ENCODE assay signal across 9 mouse cellular contexts in genomic region chr5:129942073-129942939, GRCm38 (mm10). TPM values are rescaled to one million over a fixed set of nuclear protein-coding genes. Genes with fewer than 3 reads are reported as not detected.
DNase-seq lines count a peak whose midpoint lies in the region; ATAC-seq and TF ChIP-seq lines count a peak whose summit lies in the region.
"Not testable (repeated sequence)": the region's sequence is repeated elsewhere in the genome, so short reads cannot be mapped to it uniquely, and the experiment has no call there.
"Had no signal": no experiment of that assay in that cellular context is flagged by ENCODE, and none has a peak within 500 bp of the region (broad histone marks: within the 10 kb centered on the region; RNA-seq: fewer than 3 reads in every experiment).

No protein-coding gene starts in this region.

- TF ChIP-seq CTCF in heart, adult 2 months (IDR thresholded peaks at IDR 0.05): 0 out of 2 replicates have a peak, but pooled peaks have one; percentile 2
- TF ChIP-seq CTCF in small intestine, adult 2 months (IDR thresholded peaks at IDR 0.05; ENCODE audit: extremely low read depth, insufficient read length, insufficient replicate concordance, low read depth, low read length): not testable (repeated sequence)

- TF ChIP-seq EP300 in heart, adult 2 months (IDR thresholded peaks at IDR 0.05; ENCODE audit: insufficient read depth, low read depth, low read length): not testable (repeated sequence)

- under 1% methylated on average over 46 of the region's 82 CpGs for WGBS in embryonic facial prominence, embryonic 13.5 days
- 1% methylated on average over 48 of the region's 82 CpGs for WGBS in heart, adult 2 months
- under 1% methylated on average over 53 of the region's 82 CpGs for WGBS in limb, embryonic 11.5 days
- WGBS in midbrain, embryonic 11.5 days: 1% methylated on average over 55 of the region's 82 CpGs
- WGBS in small intestine, adult 2 months: under 1% methylated on average over 54 of the region's 82 CpGs

- H3K4me2 ChIP-seq in embryonic facial prominence, embryonic 13.5 days: peak overlapping the region; percentile 80
- H3K4me2 ChIP-seq in limb, embryonic 11.5 days (ENCODE audit: low read depth, severe bottlenecking): peak overlapping the region; percentile 61
- peak overlapping the region; percentile 63 for H3K4me2 ChIP-seq in midbrain, embryonic 11.5 days

- H3K4me1 ChIP-seq in embryonic facial prominence, embryonic 13.5 days; heart, adult 2 months (ENCODE audit: control insufficient read depth, insufficient read depth, low read length); limb, embryonic 11.5 days (ENCODE audit: control insufficient read depth, insufficient read depth, low read length); midbrain, embryonic 11.5 days (ENCODE audit: control insufficient read depth, insufficient read depth, low read length); small intestine, adult 2 months (ENCODE audit: control insufficient read depth, insufficient read depth, insufficient read length, low read length): not testable (repeated sequence)

- peak; percentile 46 for DNase-seq in 3T3-L1 (ENCODE audit: low read depth, low spot score)
- peak; percentile 44 for DNase-seq in adrenal gland, postnatal 25 days
- peak; percentile 56 to 60 for DNase-seq in heart, adult 2 months
- DNase-seq in kidney, adult 11 months: peak; percentile 48
- DNase-seq in limb, embryonic 11.5 days (ENCODE audit: low spot score): peak; percentile 60
- DNase-seq in midbrain, embryonic 11.5 days (ENCODE audit: low spot score, missing footprints): peak; percentile 94

- not testable (repeated sequence) for H3K9me3 ChIP-seq in embryonic facial prominence, embryonic 13.5 days; limb, embryonic 11.5 days (ENCODE audit: control insufficient read depth, low read length); midbrain, embryonic 11.5 days (ENCODE audit: control insufficient read depth, low read length)

- H3K4me3 ChIP-seq in embryonic facial prominence, embryonic 13.5 days: peak overlapping the region; percentile 95
- H3K4me3 ChIP-seq in heart, adult 2 months: peak overlapping the region; percentile 78
- peak overlapping the region; percentile 72 for H3K4me3 ChIP-seq in limb, embryonic 11.5 days (ENCODE audit: low read depth, low read length)
- peak overlapping the region; percentile 85 for H3K4me3 ChIP-seq in midbrain, embryonic 11.5 days (ENCODE audit: low read depth, low read length)
- H3K4me3 ChIP-seq in small intestine, adult 2 months (ENCODE audit: low read depth, low read length): peak overlapping the region; percentile 84

- peak; percentile 39 for ATAC-seq in embryonic facial prominence, embryonic 13.5 days (ENCODE audit: insufficient number of reproducible peaks, insufficient read depth, low FRiP score, low TSS enrichment, low read depth)
- ATAC-seq in limb, embryonic 11.5 days (ENCODE audit: insufficient number of reproducible peaks, low FRiP score, low TSS enrichment, low read depth): peak; percentile 46; the same call in 1 of the 2 replicates
- ATAC-seq in midbrain, embryonic 11.5 days (ENCODE audit: low FRiP score): peak; percentile 71

- H3K36me3 ChIP-seq in embryonic facial prominence, embryonic 13.5 days; heart, adult 2 months (ENCODE audit: control insufficient read depth, insufficient read depth, low read length); limb, embryonic 11.5 days (ENCODE audit: control insufficient read depth, insufficient read depth, low read length); midbrain, embryonic 11.5 days (ENCODE audit: control insufficient read depth, insufficient read depth, low read length); small intestine, adult 2 months (ENCODE audit: control insufficient read depth, insufficient read depth, low read length): not testable (repeated sequence)

- not testable (repeated sequence) for TF ChIP-seq POLR2A in heart, adult 2 months (IDR thresholded peaks at IDR 0.05; ENCODE audit: insufficient read depth, low read depth, low read length); small intestine, adult 2 months (IDR thresholded peaks at IDR 0.05; ENCODE audit: low read depth, low read length)

- intact Hi-C loops in heart, adult 2 months (cut with DNase I): loop anchor here (5.0 kb wide), 2 partner anchors 35 to 230 kb away; partner anchors contain the start of genes Nupr1l and Rabgef1

- not testable (repeated sequence) for H3K79me2 ChIP-seq in heart, adult 2 months (replicated peaks; ENCODE audit: control insufficient read depth, insufficient read depth, low read length)

- H3K27ac ChIP-seq in embryonic facial prominence, embryonic 13.5 days: peak overlapping the region; percentile 39; the same call in 1 of the 2 replicates
- peak overlapping the region; percentile 57 for H3K27ac ChIP-seq in heart, adult 2 months
- H3K27ac ChIP-seq in limb, embryonic 11.5 days (replicated peaks; ENCODE audit: low read depth, low read length); small intestine, adult 2 months (ENCODE audit: insufficient read depth, low read depth, low read length): not testable (repeated sequence)
- H3K27ac ChIP-seq in midbrain, embryonic 11.5 days (ENCODE audit: low read depth, low read length): peak overlapping the region; percentile 57; the same call in 1 of the 2 replicates

- not testable (repeated sequence) for H3K27me3 ChIP-seq in embryonic facial prominence, embryonic 13.5 days; heart, adult 2 months (ENCODE audit: control insufficient read depth, insufficient read depth, low read length); limb, embryonic 11.5 days (ENCODE audit: control insufficient read depth, insufficient read depth, low read length); midbrain, embryonic 11.5 days (ENCODE audit: control insufficient read depth, insufficient read depth, low read length); small intestine, adult 2 months (ENCODE audit: control insufficient read depth, insufficient read depth, low read length)

- peak overlapping the region; percentile 89 for H3K9ac ChIP-seq in embryonic facial prominence, embryonic 13.5 days
- H3K9ac ChIP-seq in heart, adult 2 months (ENCODE audit: low read depth, low read length): peak overlapping the region; percentile 99
- H3K9ac ChIP-seq in limb, embryonic 11.5 days (ENCODE audit: low read length): peak overlapping the region; percentile 78
- H3K9ac ChIP-seq in midbrain, embryonic 11.5 days (ENCODE audit: low read length): peak overlapping the region; percentile 83

RNA-seq across cellular contexts. Expression of gene Vkorc1l1, which starts 0.5 kb away (rescaled TPM):
- 27.7 and 30.8 TPM in 2 replicates for total RNA-seq in adrenal gland, postnatal 25 days (2021)
- 27.6 and 27.7 TPM in 2 replicates for polyA plus RNA-seq in embryonic facial prominence, embryonic 13.5 days (2015; fragmentation: Nextera tagmentation; extraction: Ambion mirVana)
- total RNA-seq in heart, adult 2 months (2021): 10 to 100 TPM; 14.3 to 17.9 TPM
- polyA plus RNA-seq in heart, adult 2 months (2012; rRNA removed): 12.4 and 18.3 TPM in 2 replicates
- polyA plus RNA-seq in limb, embryonic 11.5 days (2014; fragmentation: Nextera tagmentation; extraction: Ambion mirVana): 28.9 and 35.1 TPM in 2 replicates
- polyA plus RNA-seq in midbrain, embryonic 11.5 days (2014; fragmentation: Nextera tagmentation; extraction: Ambion mirVana): 36.0 and 36.8 TPM in 2 replicates
- polyA plus RNA-seq in small intestine, adult 2 months (2012; rRNA removed): 8.8 and 11.4 TPM in 2 replicates

RNA-seq across cellular contexts. Expression of gene Nupr1l, which starts 34.0 kb away (rescaled TPM):
- 1.9 and 6.0 TPM in 2 replicates for total RNA-seq in adrenal gland, postnatal 25 days (2021)
- 5.6 and 8.1 TPM in 2 replicates for polyA plus RNA-seq in embryonic facial prominence, embryonic 13.5 days (2015; fragmentation: Nextera tagmentation; extraction: Ambion mirVana)
- 1 to 10 TPM in 1 of 2 experiments, under 1 TPM in 1; 0.44 to 1.5 TPM for total RNA-seq in heart, adult 2 months (2021)
- 1.7 and 2.0 TPM in 2 replicates for polyA plus RNA-seq in heart, adult 2 months (2012; rRNA removed)
- 4.9 and 5.4 TPM in 2 replicates for polyA plus RNA-seq in limb, embryonic 11.5 days (2014; fragmentation: Nextera tagmentation; extraction: Ambion mirVana)
- 3.7 and 5.4 TPM in 2 replicates for polyA plus RNA-seq in midbrain, embryonic 11.5 days (2014; fragmentation: Nextera tagmentation; extraction: Ambion mirVana)
- polyA plus RNA-seq in small intestine, adult 2 months (2012; rRNA removed): 4.2 and 5.0 TPM in 2 replicates

RNA-seq across cellular contexts. Expression of gene Phkg1, which starts 44.0 kb away (rescaled TPM):
- total RNA-seq in adrenal gland, postnatal 25 days (2021): 3.1 and 3.2 TPM in 2 replicates
- polyA plus RNA-seq in embryonic facial prominence, embryonic 13.5 days (2015; fragmentation: Nextera tagmentation; extraction: Ambion mirVana): 0.24 and 0.39 TPM in 2 replicates
- total RNA-seq in heart, adult 2 months (2021): 10 to 100 TPM; 15.5 to 16.8 TPM
- polyA plus RNA-seq in heart, adult 2 months (2012; rRNA removed): 39.8 and 69.6 TPM in 2 replicates
- 0.07 and 0.13 TPM in 2 replicates for polyA plus RNA-seq in limb, embryonic 11.5 days (2014; fragmentation: Nextera tagmentation; extraction: Ambion mirVana)
- 0.18 and 0.22 TPM in 2 replicates for polyA plus RNA-seq in midbrain, embryonic 11.5 days (2014; fragmentation: Nextera tagmentation; extraction: Ambion mirVana)
- 0.04 and 0.14 TPM in 2 replicates for polyA plus RNA-seq in small intestine, adult 2 months (2012; rRNA removed)
- total RNA-seq: megakaryocyte, adult 5-6 weeks had no signal

RNA-seq across cellular contexts. Expression of gene Zbed5, which starts 46.8 kb away (rescaled TPM):
- total RNA-seq in adrenal gland, postnatal 25 days (2021): 1.8 and 2.1 TPM in 2 replicates
- 8.7 and 9.0 TPM in 2 replicates for polyA plus RNA-seq in embryonic facial prominence, embryonic 13.5 days (2015; fragmentation: Nextera tagmentation; extraction: Ambion mirVana)
- total RNA-seq in heart, adult 2 months (2021): under 1 TPM; 0.26 to 0.55 TPM
- polyA plus RNA-seq in heart, adult 2 months (2012; rRNA removed): 0.33 and 0.85 TPM in 2 replicates
- polyA plus RNA-seq in limb, embryonic 11.5 days (2014; fragmentation: Nextera tagmentation; extraction: Ambion mirVana): 12.2 and 13.5 TPM in 2 replicates
- polyA plus RNA-seq in midbrain, embryonic 11.5 days (2014; fragmentation: Nextera tagmentation; extraction: Ambion mirVana): 7.1 and 9.3 TPM in 2 replicates
- polyA plus RNA-seq in small intestine, adult 2 months (2012; rRNA removed): 0.19 and 0.39 TPM in 2 replicates
- total RNA-seq: megakaryocyte, adult 5-6 weeks had no signal

RNA-seq across cellular contexts. Expression of gene Chchd2, which starts 55.0 kb away (rescaled TPM):
- total RNA-seq in adrenal gland, postnatal 25 days (2021): 798 and 898 TPM in 2 replicates
- 929 and 951 TPM in 2 replicates for polyA plus RNA-seq in embryonic facial prominence, embryonic 13.5 days (2015; fragmentation: Nextera tagmentation; extraction: Ambion mirVana)
- total RNA-seq in heart, adult 2 months (2021): 1,000 to 10,000 TPM; 1,016 to 1,153 TPM
- 778 and 988 TPM in 2 replicates for polyA plus RNA-seq in heart, adult 2 months (2012; rRNA removed)
- polyA plus RNA-seq in limb, embryonic 11.5 days (2014; fragmentation: Nextera tagmentation; extraction: Ambion mirVana): 1,116 and 1,187 TPM in 2 replicates
- 880 and 964 TPM in 2 replicates for polyA plus RNA-seq in midbrain, embryonic 11.5 days (2014; fragmentation: Nextera tagmentation; extraction: Ambion mirVana)
- 2,208 and 2,785 TPM in 2 replicates for polyA plus RNA-seq in small intestine, adult 2 months (2012; rRNA removed)

Comparison
In these comparisons a context has a peak if more than half of its experiments do, and no peak if none do; other contexts are left out.
1. DNase-seq: peak in every context shown above with its lines; median percentile 94 in midbrain, embryonic 11.5 days; 60 in limb, embryonic 11.5 days; 58 in heart, adult 2 months; 48 in kidney, adult 11 months; 46 in 3T3-L1; 44 in adrenal gland, postnatal 25 days.
2. RNA of gene Phkg1, which starts 44.0 kb away (polyA plus RNA-seq): 39.8 to 69.6 TPM in heart, adult 2 months; 0.24 to 0.39 TPM in embryonic facial prominence, embryonic 13.5 days, 0.18 to 0.22 TPM in midbrain, embryonic 11.5 days, 0.04 to 0.14 TPM in small intestine, adult 2 months and 0.07 to 0.13 TPM in limb, embryonic 11.5 days; every median in the first group is over 10 times any median in the second.
3. Peak in every context shown above with its lines, with median percentiles within 50 percentile points of each other: ATAC-seq, H3K4me2 ChIP-seq, H3K4me3 ChIP-seq and H3K9ac ChIP-seq.